16 mouse cellular contexts compared by ENCODE assay signal in the genomic region with DNA sequence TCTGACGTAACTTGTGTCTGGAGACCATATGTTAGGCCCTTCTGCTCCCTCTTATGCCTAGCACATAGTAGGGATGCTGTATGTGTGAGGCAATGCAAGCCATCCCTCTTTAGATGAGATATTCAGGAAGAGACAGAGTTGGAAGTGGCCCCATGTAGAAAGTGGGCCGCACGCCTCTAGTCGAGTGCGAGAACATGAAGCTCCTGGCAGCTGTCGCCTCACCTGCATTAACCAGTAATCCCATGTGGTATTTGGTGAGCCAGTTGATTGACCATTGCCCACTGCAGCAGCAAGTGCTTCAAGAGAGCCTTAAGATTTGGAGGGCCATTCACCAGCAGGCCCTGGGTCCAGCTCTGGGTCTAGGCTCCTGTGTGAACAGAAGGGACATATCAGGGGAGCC.
"Had no signal": no experiment of that assay in that cellular context is flagged by ENCODE, and none has a peak within 500 bp of the region (broad histone marks: within the 10 kb centered on the region; RNA-seq: fewer than 3 reads in every experiment).

No protein-coding gene starts in this region.

- H3K27ac ChIP-seq: limb, embryonic 12.5 days; liver, embryonic 13.5 days; lung, embryonic 15.5 days; macrophage; midbrain, embryonic 15.5 days; neural tube, embryonic 13.5 days had no signal

- H3K4me2 ChIP-seq: limb, embryonic 12.5 days; liver, embryonic 13.5 days; lung, embryonic 15.5 days; midbrain, embryonic 11.5 days; midbrain, embryonic 15.5 days; neural tube, embryonic 13.5 days had no signal

- H3K4me1 ChIP-seq: liver, embryonic 13.5 days; lung, embryonic 15.5 days; megakaryocyte, embryonic 14.5 days had no signal

- ATAC-seq: liver, postnatal 0 days; midbrain, embryonic 15.5 days had no signal

- H3K9ac ChIP-seq: limb, embryonic 12.5 days; liver, embryonic 13.5 days; liver, postnatal 0 days; lung, embryonic 15.5 days; midbrain, embryonic 15.5 days; neural tube, embryonic 13.5 days had no signal

- H3K9me3 ChIP-seq: limb, embryonic 12.5 days; liver, embryonic 13.5 days; lung, embryonic 15.5 days; megakaryocyte, embryonic 14.5 days; midbrain, embryonic 15.5 days; neural tube, embryonic 13.5 days had no signal

- DNase-seq: kidney, postnatal 25 days; liver; liver, embryonic 13.5 days; liver, postnatal 0 days; lung, postnatal 14 days; right cerebral cortex, postnatal 4 days; spleen, adult 18-20 months; thymus, adult 2 months; thymus, postnatal 25 days had no signal

- H3K4me3 ChIP-seq: limb, embryonic 12.5 days; liver, embryonic 13.5 days; lung, embryonic 15.5 days; megakaryocyte, embryonic 14.5 days; midbrain, embryonic 15.5 days; neural tube, embryonic 13.5 days had no signal

- H3K36me3 ChIP-seq: limb, embryonic 12.5 days; liver, embryonic 13.5 days; lung, embryonic 15.5 days; midbrain, embryonic 15.5 days; neural tube, embryonic 13.5 days had no signal

- H3K27me3 ChIP-seq: limb, embryonic 12.5 days; liver, embryonic 13.5 days; lung, embryonic 15.5 days; midbrain, embryonic 15.5 days; neural tube, embryonic 13.5 days had no signal
